Mouse (Mus musculus): ENCODE data around the gene Gdf2.

DNA sequence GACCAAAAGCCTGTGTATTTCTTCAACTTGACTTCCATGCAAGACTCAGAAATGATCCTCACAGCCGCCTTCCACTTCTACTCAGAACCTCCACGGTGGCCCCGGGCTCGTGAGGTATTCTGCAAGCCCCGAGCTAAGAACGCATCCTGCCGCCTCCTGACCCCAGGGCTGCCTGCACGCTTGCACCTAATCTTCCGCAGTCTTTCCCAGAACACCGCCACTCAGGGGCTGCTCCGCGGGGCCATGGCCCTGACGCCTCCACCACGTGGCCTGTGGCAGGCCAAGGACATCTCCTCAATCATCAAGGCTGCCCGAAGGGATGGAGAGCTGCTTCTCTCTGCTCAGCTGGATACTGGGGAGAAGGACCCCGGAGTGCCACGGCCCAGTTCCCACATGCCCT lies 9.0 kb upstream of the Gdf2 start:
- TF ChIP-seq ZMIZ1 (IDR thresholded peaks at IDR 0.05; ENCODE audit: low read depth, low read length), result no peak
- no peak for TF ChIP-seq CTCF (conservative IDR thresholded peaks at IDR 0.05 in 1 of 2, IDR thresholded peaks at IDR 0.05 in 1 of 2; ENCODE audit: low read depth in 2 of 2, low read length in 2 of 2)
- no peak for TF ChIP-seq JUN (IDR thresholded peaks at IDR 0.05; ENCODE audit: insufficient read depth, low read depth, low read length)
- no peak for TF ChIP-seq POLR2A (IDR thresholded peaks at IDR 0.05; ENCODE audit: low read depth, low read length)
- TF ChIP-seq MXI1 (IDR thresholded peaks at IDR 0.05; ENCODE audit: low read depth, low read length), result no peak
- no peak for TF ChIP-seq MAFK (IDR thresholded peaks at IDR 0.05; ENCODE audit: insufficient replicate concordance, low read length)

All from CH12.LX (cell line).